Mouse (Mus musculus): ENCODE results near the gene Rnaseh2a.

Gene Rnaseh2a

DNA sequence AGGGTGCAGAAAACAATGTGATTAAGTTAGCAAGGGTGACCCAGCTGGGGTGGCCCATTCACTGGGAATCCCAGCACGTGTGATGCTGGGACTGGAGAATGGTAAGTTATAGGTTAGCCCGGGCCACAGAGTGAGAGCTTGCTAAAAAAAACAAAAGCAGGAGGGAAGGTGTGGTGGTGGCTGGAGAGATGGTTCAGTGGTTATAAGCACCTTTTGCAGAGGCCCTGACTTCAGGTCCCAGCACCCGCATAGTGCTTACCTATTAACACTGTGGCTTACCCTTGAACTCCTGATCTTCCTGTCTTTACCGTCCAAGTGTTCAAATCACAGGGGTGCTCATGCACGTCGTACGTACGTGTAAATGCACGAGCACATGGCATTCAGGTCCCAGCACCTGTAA is 62.5 kb downstream of the Rnaseh2a start:
- DNase-seq (ENCODE audit: low read depth, low spot score) = no peak

Measured in ZHBTc4 (cell line).